Mouse (Mus musculus) inflammation-experienced regulatory T-cells, adult 6 months (primary cell): ENCODE results near the gene Gm12169. TPM values are rescaled to one million over a fixed set of nuclear protein-coding genes. Genes with fewer than 3 reads are reported as not detected.

ENCODE experiments used
- polyA plus RNA-seq, 3 experiments: library from polyadenylated mRNA; unstranded; fragments of 100-300 nt; shearing (Covaris generic); gene quantifications; one replicate each; pipeline ENCODE4 v1.2.1; 2017

The Gm12169 gene
- polyA plus RNA-seq, 3 experiments from 2014 or later, result 1.2 to 1.8 (median 1.4) TPM

Other genes with a start within 250 kb of the Gm12169 start
- 10 to 100 TPM; 64.0 to 82.6 (median 70.0) TPM for gene Cyfip2, start 211.4 kb upstream of the Gm12169 start, polyA plus RNA-seq
- 100 to 1,000 TPM in 2 of 3 experiments, 10 to 100 TPM in 1; 82.4 to 182 (median 158) TPM for gene Itk, start 134.7 kb upstream of the Gm12169 start, polyA plus RNA-seq
- gene Fam71b, start 127.7 kb upstream of the Gm12169 start, polyA plus RNA-seq, result under 1 TPM in 1 of 3 experiments, not detected in 2; 0.69 TPM
- 10 to 100 TPM; 35.9 to 39.6 (median 37.9) TPM for gene Med7, start 87.3 kb upstream of the Gm12169 start, polyA plus RNA-seq
- gene Havcr2, start 69.3 kb upstream of the Gm12169 start, polyA plus RNA-seq, result 10 to 100 TPM in 1 of 3 experiments, 1 to 10 TPM in 2; 1.6 to 47.0 (median 2.3) TPM
- under 1 TPM in 1 of 3 experiments, not detected in 2; 0.21 TPM for gene BC053393, start 47.3 kb downstream of the Gm12169 start, polyA plus RNA-seq
- gene Dppa1, start 105.0 kb downstream of the Gm12169 start, polyA plus RNA-seq, result not detected
- under 1 TPM in 2 of 3 experiments, not detected in 1; 0.19 to 0.35 TPM for gene Timd2, start 182.8 kb downstream of the Gm12169 start, polyA plus RNA-seq
- gene Havcr1, start 210.9 kb downstream of the Gm12169 start, polyA plus RNA-seq, result not detected